Mouse (Mus musculus): ENCODE measurements around the gene Stk32c. TPM values are rescaled to one million over a fixed set of nuclear protein-coding genes. Genes with fewer than 3 reads are reported as not detected.

Gene Stk32c
- polyA plus RNA-seq, 1 experiment from 2014 or later, result not detected

DNA sequence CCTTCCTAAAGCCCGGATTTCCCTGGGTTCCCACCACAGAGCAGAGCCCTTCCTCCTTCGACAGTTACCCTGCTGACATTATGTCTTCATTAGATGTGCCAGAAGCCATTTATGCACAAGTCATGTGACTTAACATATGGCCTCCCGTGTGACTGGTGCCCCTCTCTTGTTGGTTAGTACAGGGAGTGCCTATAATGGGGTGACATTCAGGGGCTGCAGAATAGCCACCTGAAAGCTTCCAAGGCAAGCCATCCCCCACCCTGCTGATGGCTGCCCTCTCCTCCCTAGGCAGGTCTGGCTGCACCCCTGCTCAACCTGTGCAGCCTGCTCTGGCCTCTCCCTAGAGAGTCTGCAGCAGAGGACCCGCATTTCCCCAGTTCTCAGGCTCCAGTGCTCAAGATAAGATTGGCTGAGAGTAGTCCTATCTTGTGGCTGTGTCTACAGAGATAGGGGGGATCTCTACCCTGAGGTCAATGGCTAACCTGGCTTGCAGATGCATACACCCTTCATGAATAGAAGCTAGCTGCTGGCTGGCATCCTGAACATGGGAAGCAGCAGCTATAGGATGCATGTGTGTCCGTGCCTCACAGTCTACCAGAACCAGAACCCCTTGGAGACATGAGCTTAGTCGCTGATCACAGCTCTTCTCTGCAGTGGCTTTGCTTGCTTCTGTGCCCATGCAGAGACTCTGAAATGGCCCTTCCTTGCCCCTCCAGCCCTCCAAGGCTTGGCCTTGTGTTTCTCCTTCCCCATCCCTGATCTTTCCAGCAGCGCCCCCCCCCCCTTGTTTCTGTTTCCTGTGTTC lies 36.5 kb upstream of the Stk32c start:
- peak overlapping the region; percentile 63 for H3K4me3 ChIP-seq (ENCODE audit: low read depth, low read length)
- no peaks in the 10 kb centered on the region for H3K36me3 ChIP-seq (ENCODE audit: control insufficient read depth, insufficient read depth, low read length)
- no peaks in the 10 kb centered on the region for H3K27me3 ChIP-seq (ENCODE audit: control insufficient read depth, insufficient read depth, low read length)
- ATAC-seq (replicated peaks; ENCODE audit: insufficient number of reproducible peaks, low FRiP score, low TSS enrichment), result no peak
- 0 out of 2 replicates have a peak overlapping the region, but pooled peaks have one; percentile 16 for H3K27ac ChIP-seq (ENCODE audit: low read depth, low read length)
- H3K9me3 ChIP-seq (replicated peaks; ENCODE audit: control insufficient read depth, low read length), result no peaks in the 10 kb centered on the region
- 24% methylated on average over 6 of the region's 7 CpGs for WGBS (ENCODE audit: insufficient replicate concordance)
- peak overlapping the region; percentile 92 for H3K4me2 ChIP-seq
- H3K9ac ChIP-seq (ENCODE audit: low read depth, low read length), result peak overlapping the region; percentile 80; the same call in 1 of the 2 replicates
- peaks cover 66% of the 10 kb centered on the region for H3K4me1 ChIP-seq (ENCODE audit: control insufficient read depth, insufficient read depth, low read length)

DNA sequence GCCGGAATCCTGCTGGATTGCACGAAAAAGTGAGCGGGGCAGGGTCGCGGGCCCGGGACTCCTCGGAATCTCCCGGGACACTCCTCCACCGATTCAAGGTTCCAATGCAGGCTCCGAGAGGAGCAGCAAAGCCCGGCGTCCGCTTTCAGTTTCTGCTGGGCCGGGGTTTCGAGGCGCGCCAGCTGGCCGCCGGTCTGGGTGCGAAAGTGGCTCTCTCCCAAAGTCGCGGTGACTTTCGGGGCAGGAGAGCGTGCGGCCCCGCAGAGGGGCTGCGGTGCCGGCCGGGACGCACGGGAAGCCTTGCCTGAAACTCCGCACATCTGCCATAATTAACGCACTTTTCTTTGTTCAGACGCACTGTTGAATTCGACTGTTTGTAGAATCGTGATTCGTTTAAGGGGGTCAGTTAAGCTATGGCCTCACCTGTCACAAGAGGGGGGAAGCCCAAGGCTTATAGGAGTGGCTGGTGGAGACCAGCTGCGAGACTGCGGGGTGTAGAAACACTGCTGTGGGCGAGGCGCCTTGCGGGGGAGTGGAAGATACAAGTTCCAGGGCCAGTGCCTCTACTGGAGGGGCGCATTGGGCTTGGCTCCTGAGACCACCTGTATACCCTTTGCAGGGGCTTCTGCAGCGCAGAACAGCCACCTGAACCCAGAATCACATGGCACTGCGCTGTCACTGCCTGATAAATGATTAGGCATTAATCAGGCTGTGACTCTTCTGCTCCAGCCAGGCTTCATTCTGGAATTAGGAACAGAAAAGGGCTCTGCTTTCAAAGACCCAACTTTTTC lies 35.7 kb upstream of the Stk32c start:
- ATAC-seq (replicated peaks; ENCODE audit: insufficient number of reproducible peaks, low FRiP score, low TSS enrichment), result no peak
- 2% methylated on average over 45 of the region's 45 CpGs for WGBS (ENCODE audit: insufficient replicate concordance)
- Histone ChIP-seq H3K27ac (ENCODE audit: low read depth, low read length) (peak overlapping the region; percentile 80), H3K9me3 (replicated peaks; ENCODE audit: control insufficient read depth, low read length) (no peaks in the 10 kb centered on the region), H3K27me3 (ENCODE audit: control insufficient read depth, insufficient read depth, low read length) (no peaks in the 10 kb centered on the region), H3K4me1 (ENCODE audit: control insufficient read depth, insufficient read depth, low read length) (peaks cover 66% of the 10 kb centered on the region), H3K4me3 (ENCODE audit: low read depth, low read length) (peak overlapping the region; percentile 63), H3K36me3 (ENCODE audit: control insufficient read depth, insufficient read depth, low read length) (no peaks in the 10 kb centered on the region), H3K9ac (ENCODE audit: low read depth, low read length) (peak overlapping the region; percentile 80), H3K4me2 (peak overlapping the region; percentile 92)

DNA sequence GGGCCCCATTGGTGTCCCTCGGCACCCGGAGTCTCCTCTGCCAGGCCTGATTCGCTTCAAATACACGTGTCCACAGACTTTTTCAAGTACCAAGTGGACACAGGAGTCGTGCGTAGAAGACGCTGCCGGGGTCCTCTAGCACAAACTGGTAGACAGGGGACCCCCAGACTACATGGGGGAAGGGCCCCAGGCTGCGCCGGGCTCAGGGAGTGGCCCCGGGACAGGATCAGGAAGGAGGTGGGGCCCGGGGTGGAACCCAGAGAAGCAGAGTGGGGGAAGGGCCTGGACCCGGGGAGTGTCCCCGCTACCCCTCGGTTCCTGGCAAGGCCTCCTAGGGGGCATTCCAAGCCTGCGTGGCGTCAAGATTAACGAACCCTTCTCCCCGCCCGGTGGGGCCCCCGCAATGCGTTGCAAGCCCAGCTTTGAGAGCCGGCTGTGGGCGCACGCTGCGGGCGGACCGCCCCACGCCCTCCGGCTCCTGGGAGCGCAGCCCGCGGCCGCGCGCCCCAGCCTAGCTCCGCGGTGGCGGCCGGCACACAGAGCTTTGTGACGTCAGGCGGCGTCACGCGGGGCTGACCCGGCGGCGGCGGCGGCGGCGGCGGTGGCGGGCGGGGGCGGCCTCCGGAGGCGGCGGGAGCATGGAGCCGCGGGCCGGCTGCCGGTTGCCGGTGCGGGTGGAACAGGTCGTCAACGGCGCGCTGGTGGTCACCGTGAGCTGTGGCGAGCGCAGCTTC lies 34.9 kb upstream of the Stk32c start, which contains the start of gene Pwwp2b:
Gene Pwwp2b, plus strand, starts transcription at position 602 of the 734 bp plus-strand sequence.
- Histone ChIP-seq H3K9ac (ENCODE audit: low read depth, low read length) (peak within 1 kb of the TSS; percentile 80), H3K27ac (ENCODE audit: low read depth, low read length) (peak within 1 kb of the TSS; percentile 80), H3K4me1 (ENCODE audit: control insufficient read depth, insufficient read depth, low read length) (peaks cover 60% of the 10 kb centered on the region), H3K27me3 (ENCODE audit: control insufficient read depth, insufficient read depth, low read length) (no peaks in the 10 kb centered on the region), H3K9me3 (replicated peaks; ENCODE audit: control insufficient read depth, low read length) (no peaks in the 10 kb centered on the region), H3K4me2 (peak within 1 kb of the TSS; percentile 92), H3K4me3 (ENCODE audit: low read depth, low read length) (peak within 1 kb of the TSS; percentile 63), H3K36me3 (ENCODE audit: control insufficient read depth, insufficient read depth, low read length) (no peaks in the 10 kb centered on the region)
- 1% methylated on average over 57 of the region's 72 CpGs for WGBS (ENCODE audit: insufficient replicate concordance)
- ATAC-seq (replicated peaks; ENCODE audit: insufficient number of reproducible peaks, low FRiP score, low TSS enrichment), result peak; percentile 73

DNA sequence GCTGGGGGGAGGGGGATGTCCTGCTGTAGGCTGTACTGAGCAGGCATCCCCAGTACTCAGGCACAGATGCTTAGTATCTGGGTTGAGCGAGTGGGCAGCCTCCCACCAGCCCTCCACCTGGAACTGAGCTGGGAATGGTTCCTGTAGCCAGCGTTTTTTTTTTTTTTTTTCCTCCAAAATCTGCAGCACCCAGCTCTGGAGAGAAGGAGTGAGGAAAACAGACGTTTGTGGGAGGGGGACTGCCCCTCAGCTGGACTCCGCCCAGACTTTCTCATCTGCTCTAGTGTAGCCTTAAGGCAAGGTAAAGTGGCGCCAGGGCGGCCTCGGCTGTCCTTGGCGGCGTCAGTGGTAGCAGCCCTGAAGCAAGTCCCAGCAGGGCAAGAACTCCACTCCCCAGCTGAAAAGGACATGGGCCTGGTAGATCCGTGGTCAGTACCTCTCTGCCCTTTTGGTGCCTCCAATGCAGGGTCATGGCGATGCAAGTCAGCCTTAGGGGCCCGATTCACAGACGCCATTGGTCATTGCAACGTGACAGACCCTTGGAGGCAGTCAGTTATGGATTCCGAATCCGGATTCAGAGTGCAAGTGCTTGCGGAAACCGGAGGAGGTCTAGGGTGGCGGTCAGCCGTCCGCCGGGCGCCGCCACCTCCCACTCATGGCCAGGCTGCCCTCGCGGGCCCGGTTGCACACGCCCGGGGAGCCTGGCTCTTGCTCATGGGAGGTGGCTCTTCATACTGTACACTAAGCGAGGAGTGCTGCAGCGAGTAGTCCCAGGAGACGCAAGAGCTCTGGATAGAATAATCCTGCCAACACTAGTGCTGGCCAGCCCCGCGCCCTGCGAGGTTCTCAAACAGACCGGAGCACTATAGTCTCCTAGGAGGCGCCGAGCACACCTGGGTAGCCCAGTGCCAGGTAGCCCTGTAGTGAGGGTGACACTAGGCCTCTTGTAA lies 34.1 kb upstream of the Stk32c start:
- no peak for ATAC-seq (replicated peaks; ENCODE audit: insufficient number of reproducible peaks, low FRiP score, low TSS enrichment)
- H3K27me3 ChIP-seq (ENCODE audit: control insufficient read depth, insufficient read depth, low read length), result no peaks in the 10 kb centered on the region
- peak overlapping the region; percentile 92 for H3K4me2 ChIP-seq
- H3K4me3 ChIP-seq (ENCODE audit: low read depth, low read length), result peak overlapping the region; percentile 63
- H3K36me3 ChIP-seq (ENCODE audit: control insufficient read depth, insufficient read depth, low read length), result no peaks in the 10 kb centered on the region
- peak overlapping the region; percentile 80 for H3K27ac ChIP-seq (ENCODE audit: low read depth, low read length)
- peak overlapping the region; percentile 80 for H3K9ac ChIP-seq (ENCODE audit: low read depth, low read length)
- H3K4me1 ChIP-seq (ENCODE audit: control insufficient read depth, insufficient read depth, low read length), result peaks cover 52% of the 10 kb centered on the region
- H3K9me3 ChIP-seq (replicated peaks; ENCODE audit: control insufficient read depth, low read length), result no peaks in the 10 kb centered on the region
- 4% methylated on average over 38 of the region's 38 CpGs for WGBS (ENCODE audit: insufficient replicate concordance)

DNA sequence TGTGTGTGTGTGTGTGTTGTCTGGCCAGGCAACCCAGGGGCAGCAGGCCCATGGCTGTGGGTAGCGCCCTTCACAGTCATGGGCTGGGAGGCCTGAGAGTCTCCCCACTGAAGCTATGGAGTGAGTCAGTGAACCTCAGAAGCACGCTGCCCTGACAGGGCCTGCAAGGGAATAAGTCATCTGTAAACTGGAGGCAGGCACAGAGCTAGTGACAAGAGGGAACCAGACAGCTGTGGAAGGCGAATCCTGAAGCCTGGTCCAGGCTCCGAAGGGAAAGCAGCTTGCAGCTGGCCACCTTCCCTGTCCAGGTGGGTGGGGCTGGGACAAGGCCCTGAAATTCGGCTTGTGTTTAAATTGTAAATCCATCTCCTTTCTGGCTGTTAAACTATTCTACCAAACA lies 33.0 kb upstream of the Stk32c start:
- no peaks in the 10 kb centered on the region for H3K27me3 ChIP-seq (ENCODE audit: control insufficient read depth, insufficient read depth, low read length)
- no peak overlapping the region for H3K27ac ChIP-seq (ENCODE audit: low read depth, low read length)
- no peak overlapping the region for H3K4me3 ChIP-seq (ENCODE audit: low read depth, low read length)
- no peak overlapping the region for H3K4me2 ChIP-seq
- no peaks in the 10 kb centered on the region for H3K9me3 ChIP-seq (replicated peaks; ENCODE audit: control insufficient read depth, low read length)
- 65% methylated on average over 5 of the region's 5 CpGs for WGBS (ENCODE audit: insufficient replicate concordance)
- no peak overlapping the region for H3K9ac ChIP-seq (ENCODE audit: low read depth, low read length)
- H3K36me3 ChIP-seq (ENCODE audit: control insufficient read depth, insufficient read depth, low read length), result no peaks in the 10 kb centered on the region
- ATAC-seq (replicated peaks; ENCODE audit: insufficient number of reproducible peaks, low FRiP score, low TSS enrichment), result no peak
- peaks cover 41% of the 10 kb centered on the region for H3K4me1 ChIP-seq (ENCODE audit: control insufficient read depth, insufficient read depth, low read length)

DNA sequence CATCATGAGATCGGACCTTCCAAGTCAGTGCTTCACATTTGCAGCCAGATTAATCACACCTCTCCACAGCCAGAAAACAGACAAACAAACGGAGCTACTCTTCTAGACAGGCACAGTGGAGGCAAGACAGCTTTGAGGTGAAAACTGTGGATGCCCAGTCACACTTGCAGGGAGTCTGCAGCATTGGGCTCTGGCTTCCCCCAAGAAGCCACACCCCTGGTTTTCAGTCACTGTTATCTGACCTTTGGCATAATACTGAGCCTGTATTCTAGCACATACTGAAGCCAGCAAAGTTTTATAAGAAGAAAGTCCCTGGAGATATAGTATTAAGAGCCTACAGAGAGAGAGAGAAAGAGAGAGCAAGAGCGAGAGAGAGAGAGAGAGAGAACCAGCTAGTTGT lies 26.3 kb upstream of the Stk32c start:
- Histone ChIP-seq H3K27ac (ENCODE audit: low read depth, low read length) (no peak overlapping the region), H3K27me3 (ENCODE audit: control insufficient read depth, insufficient read depth, low read length) (peaks cover 2% of the 10 kb centered on the region; the same call in 1 of the 2 replicates), H3K4me3 (ENCODE audit: low read depth, low read length) (no peak overlapping the region), H3K9me3 (replicated peaks; ENCODE audit: control insufficient read depth, low read length) (no peaks in the 10 kb centered on the region), H3K9ac (ENCODE audit: low read depth, low read length) (no peak overlapping the region), H3K4me2 (no peak overlapping the region), H3K36me3 (ENCODE audit: control insufficient read depth, insufficient read depth, low read length) (no peaks in the 10 kb centered on the region), H3K4me1 (ENCODE audit: control insufficient read depth, insufficient read depth, low read length) (peaks cover 13% of the 10 kb centered on the region)
- 59% methylated on average over 3 of the region's 3 CpGs for WGBS (ENCODE audit: insufficient replicate concordance)
- no peak for ATAC-seq (replicated peaks; ENCODE audit: insufficient number of reproducible peaks, low FRiP score, low TSS enrichment)

DNA sequence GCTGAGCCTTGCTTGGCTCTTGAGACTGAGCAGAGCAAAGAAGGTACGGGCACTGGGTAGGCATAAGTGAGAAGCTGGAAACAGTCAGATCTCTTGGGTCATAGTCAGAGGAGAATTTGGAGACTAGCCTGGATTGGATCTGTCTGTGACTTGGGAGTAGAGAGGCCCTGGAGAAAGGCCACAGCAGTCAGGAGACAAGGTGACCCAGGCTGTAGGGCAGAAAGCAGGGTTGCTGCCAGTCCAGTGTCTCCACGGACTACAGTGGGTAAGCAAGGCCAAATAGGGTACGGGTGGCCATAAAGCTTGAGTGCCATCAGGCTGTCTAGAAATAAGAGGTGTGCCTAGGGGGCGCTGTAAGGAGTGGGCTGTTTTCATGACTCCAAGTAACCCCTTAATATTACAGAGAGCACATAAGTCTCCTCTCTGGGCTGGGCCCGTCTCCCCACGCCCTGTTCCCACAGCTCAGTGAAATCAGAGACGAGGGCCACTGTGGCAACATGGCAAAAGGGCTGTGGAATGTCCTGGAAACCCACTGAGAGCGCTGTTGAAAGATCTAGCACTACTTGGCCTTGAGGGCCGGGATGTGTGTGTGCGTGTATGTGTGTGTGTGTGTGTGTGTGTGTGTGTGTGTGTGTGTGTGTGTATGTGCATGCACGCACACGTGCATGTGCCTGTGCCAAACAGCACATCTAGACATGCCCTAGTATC lies 22.7 kb upstream of the Stk32c start:
- ATAC-seq (replicated peaks; ENCODE audit: insufficient number of reproducible peaks, low FRiP score, low TSS enrichment), result no peak
- peak overlapping the region; percentile 68; the same call in 1 of the 2 replicates for H3K27ac ChIP-seq (ENCODE audit: low read depth, low read length)

More for the DNA sequence above, 22.7 kb upstream of the Stk32c start:
- Histone ChIP-seq H3K36me3 (ENCODE audit: control insufficient read depth, insufficient read depth, low read length) (no peaks in the 10 kb centered on the region), H3K4me2 (no peak overlapping the region), H3K4me1 (ENCODE audit: control insufficient read depth, insufficient read depth, low read length) (peaks cover 17% of the 10 kb centered on the region), H3K27me3 (ENCODE audit: control insufficient read depth, insufficient read depth, low read length) (peaks cover 2% of the 10 kb centered on the region; the same call in 1 of the 2 replicates), H3K4me3 (ENCODE audit: low read depth, low read length) (no peak overlapping the region), H3K9ac (ENCODE audit: low read depth, low read length) (no peak overlapping the region; the same call in 1 of the 2 replicates), H3K9me3 (replicated peaks; ENCODE audit: control insufficient read depth, low read length) (no peaks in the 10 kb centered on the region)
- 81% methylated on average over 12 of the region's 12 CpGs for WGBS (ENCODE audit: insufficient replicate concordance)
